Mouse (Mus musculus) MEL (cell line): Measurements from ENCODE around the gene Slc16a9. TPM values are rescaled to one million over a fixed set of nuclear protein-coding genes. Genes with fewer than 3 reads are reported as not detected.
A peak's percentile ranks its signal among the peaks of the same experiment; 100 is the strongest.

Experiments
- DNase-seq: peaks from one replicate; pipeline ENCODE4 v3.0.0; 2011; ENCODE audit warnings: low read depth, low spot score
- H3K27ac ChIP-seq: 2 replicates; pipeline ENCODE4 v1.5.1; 2012; ENCODE audit warnings: low read depth, mild to moderate bottlenecking, control low read depth, low read length, moderate library complexity; ENCODE audit not compliant: control insufficient read depth
- H3K27me3 ChIP-seq, 2 experiments: fragments of 150-350 bp in 1 of 2; sonication (generic) in 1 of 2; 2 replicates each; pipeline ENCODE4 v1.6.1; 2012; ENCODE audit warnings: low read length in 2 of 2, mild to moderate bottlenecking in 2 of 2, improper control_type of control experiment in 1 of 2, moderate library complexity in 1 of 2; ENCODE audit not compliant: insufficient read depth in 2 of 2, control insufficient read depth in 1 of 2
- H3K36me3 ChIP-seq, 2 experiments: 2 replicates each; pipeline ENCODE4 v1.6.1; 2012 to 2014; ENCODE audit warnings: low read length in 2 of 2, improper control_type of control experiment in 1 of 2, inconsistent platforms in 1 of 2, mild to moderate bottlenecking in 1 of 2; ENCODE audit not compliant: insufficient read depth in 2 of 2, control insufficient read depth in 1 of 2
- H3K4me1 ChIP-seq, 2 experiments: fragments of 150-350 bp in 1 of 2; sonication (generic) in 1 of 2; 2 replicates each; pipeline ENCODE4 v1.6.1; 2012; ENCODE audit warnings: low read length in 2 of 2, improper control_type of control experiment in 1 of 2, mild to moderate bottlenecking in 1 of 2; ENCODE audit not compliant: insufficient read depth in 2 of 2, control insufficient read depth in 1 of 2
- H3K4me3 ChIP-seq, 2 experiments: fragments of 150-350 bp in 1 of 2; sonication (generic) in 1 of 2; 2 replicates each; pipeline ENCODE4 v1.5.1; 2012; ENCODE audit warnings: low read depth in 2 of 2, low read length in 2 of 2, mild to moderate bottlenecking in 2 of 2, moderate library complexity in 2 of 2, control low read depth in 1 of 2, improper control_type of control experiment in 1 of 2; ENCODE audit not compliant: control insufficient read depth in 1 of 2, insufficient read depth in 1 of 2
- H3K79me2 ChIP-seq: 2 replicates; pipeline ENCODE4 v1.6.1; 2012; ENCODE audit warnings: mild to moderate bottlenecking, low read length, moderate library complexity; ENCODE audit not compliant: control insufficient read depth, poor library complexity, insufficient read depth
- H3K9ac ChIP-seq: 2 replicates; pipeline ENCODE4 v1.6.1; 2012; ENCODE audit warnings: low read depth, mild to moderate bottlenecking, control low read depth, low read length, moderate library complexity; ENCODE audit not compliant: control insufficient read depth, poor library complexity, severe bottlenecking
- H3K9me3 ChIP-seq: fragments of 150-350 bp; sonication (generic); replicated peaks from 2 replicates; pipeline ENCODE4 v1.6.1; 2012; ENCODE audit warnings: mild to moderate bottlenecking, low read length, improper control_type of control experiment, moderate library complexity; ENCODE audit not compliant: insufficient read depth
- BHLHE40 ChIP-seq: IDR thresholded peaks from 2 replicates; pipeline ENCODE4 v1.6.1; 2012; ENCODE audit warnings: low read depth, mild to moderate bottlenecking, inconsistent platforms, low read length, improper control_type of control experiment, borderline replicate concordance
- CHD2 ChIP-seq: IDR thresholded peaks from 2 replicates; pipeline ENCODE4 v1.6.1; 2011; ENCODE audit warnings: low read length, improper control_type of control experiment
- CTCF ChIP-seq, 3 experiments: IDR thresholded peaks in 2 of 3; conservative IDR thresholded peaks in 1 of 3; 2 replicates each; pipeline ENCODE4 v1.5.1; 2011 to 2012; ENCODE audit warnings: low read length in 3 of 3, low read depth in 2 of 3, mild to moderate bottlenecking in 2 of 3, improper control_type of control experiment in 1 of 3, inconsistent platforms in 1 of 3, mixed read lengths in 1 of 3, moderate library complexity in 1 of 3; ENCODE audit not compliant: control insufficient read depth in 1 of 3, insufficient read depth in 1 of 3, poor library complexity in 1 of 3, severe bottlenecking in 1 of 3
- E2F4 ChIP-seq: IDR thresholded peaks from 2 replicates; pipeline ENCODE4 v1.6.1; 2011; ENCODE audit warnings: low read depth, low read length, improper control_type of control experiment, borderline replicate concordance
- ELF1 ChIP-seq: IDR thresholded peaks from 2 replicates; pipeline ENCODE4 v1.6.1; 2014; ENCODE audit warnings: low read depth, mild to moderate bottlenecking, inconsistent platforms, low read length, improper control_type of control experiment, moderate library complexity
- ETS1 ChIP-seq: IDR thresholded peaks from 2 replicates; pipeline ENCODE4 v1.6.1; 2012; ENCODE audit warnings: low read depth, mild to moderate bottlenecking, inconsistent platforms, low read length, improper control_type of control experiment, moderate library complexity
- GABPA ChIP-seq: IDR thresholded peaks from 2 replicates; pipeline ENCODE4 v1.6.1; 2012; ENCODE audit warnings: low read depth, mild to moderate bottlenecking, inconsistent platforms, low read length, improper control_type of control experiment, moderate library complexity
- GATA1 ChIP-seq: IDR thresholded peaks from 2 replicates; pipeline ENCODE4 v1.6.1; 2011; ENCODE audit warnings: low read depth, low read length, improper control_type of control experiment
- JUND ChIP-seq: IDR thresholded peaks from 2 replicates; pipeline ENCODE4 v1.6.1; 2011; ENCODE audit warnings: low read depth, mild to moderate bottlenecking, improper control_type of control experiment, low read length
- KAT2A ChIP-seq: conservative IDR thresholded peaks from 2 replicates; pipeline ENCODE4 v1.6.1; 2012; ENCODE audit warnings: low read depth, low read length, improper control_type of control experiment, inconsistent platforms
- MAFK ChIP-seq: IDR thresholded peaks from 2 replicates; pipeline ENCODE4 v1.6.1; 2011; ENCODE audit warnings: low read depth, mild to moderate bottlenecking, low read length, improper control_type of control experiment, borderline replicate concordance
- MXI1 ChIP-seq: IDR thresholded peaks from 2 replicates; pipeline ENCODE4 v1.6.1; 2011; ENCODE audit warnings: mild to moderate bottlenecking, low read depth, low read length, improper control_type of control experiment
- NRF1 ChIP-seq: IDR thresholded peaks from 2 replicates; pipeline ENCODE4 v1.6.1; 2014; ENCODE audit warnings: low read depth, mild to moderate bottlenecking, inconsistent platforms, low read length, improper control_type of control experiment, moderate library complexity; ENCODE audit not compliant: poor library complexity, insufficient read depth, severe bottlenecking
- POLR2AphosphoS2 ChIP-seq: IDR thresholded peaks from 2 replicates; pipeline ENCODE4 v1.6.1; 2011; ENCODE audit warnings: low read length, improper control_type of control experiment
- RAD21 ChIP-seq: IDR thresholded peaks from 2 replicates; pipeline ENCODE4 v1.6.1; 2011; ENCODE audit warnings: mild to moderate bottlenecking, low read depth, low read length, improper control_type of control experiment
- SMC3 ChIP-seq: IDR thresholded peaks from 2 replicates; pipeline ENCODE4 v1.6.1; 2011; ENCODE audit warnings: low read depth, low read length, improper control_type of control experiment
- UBTF ChIP-seq: IDR thresholded peaks from 2 replicates; pipeline ENCODE4 v1.6.1; 2012; ENCODE audit warnings: low read depth, mild to moderate bottlenecking, inconsistent platforms, low read length, improper control_type of control experiment, moderate library complexity, borderline replicate concordance; ENCODE audit not compliant: insufficient read depth
- ZC3H11A ChIP-seq: IDR thresholded peaks from 2 replicates; pipeline ENCODE4 v1.6.1; 2012; ENCODE audit warnings: low read depth, mild to moderate bottlenecking, inconsistent platforms, low read length, improper control_type of control experiment
- ZMIZ1 ChIP-seq: IDR thresholded peaks from 2 replicates; pipeline ENCODE4 v1.6.1; 2012; ENCODE audit warnings: low read depth, mild to moderate bottlenecking, inconsistent platforms, low read length, improper control_type of control experiment, moderate library complexity
- polyA plus RNA-seq, 2 experiments: library from polyadenylated mRNA; stranded (reverse) in 1 of 2; unstranded in 1 of 2; fragments of >175 nt in 1 of 2; fragments of >200 nt in 1 of 2; gene quantifications; 2 replicates each; pipeline versions ENCODE4 v1.2.1 to v1.2.4; 2012; ENCODE audit warnings: low replicate concordance in 2 of 2, low read depth in 1 of 2; ENCODE audit not compliant: insufficient read length in 2 of 2, insufficient read depth in 1 of 2, missing spikeins in 1 of 2
- total RNA-seq: library from RNA; depleted of rRNA; stranded (reverse); fragments of 300-350 nt; gene quantifications from 2 replicates; pipeline ENCODE4 v1.2.3, GENCODE M21; 2012

Gene Slc16a9
- total and polyA plus RNA-seq, 3 experiments, result not detected

DNA sequence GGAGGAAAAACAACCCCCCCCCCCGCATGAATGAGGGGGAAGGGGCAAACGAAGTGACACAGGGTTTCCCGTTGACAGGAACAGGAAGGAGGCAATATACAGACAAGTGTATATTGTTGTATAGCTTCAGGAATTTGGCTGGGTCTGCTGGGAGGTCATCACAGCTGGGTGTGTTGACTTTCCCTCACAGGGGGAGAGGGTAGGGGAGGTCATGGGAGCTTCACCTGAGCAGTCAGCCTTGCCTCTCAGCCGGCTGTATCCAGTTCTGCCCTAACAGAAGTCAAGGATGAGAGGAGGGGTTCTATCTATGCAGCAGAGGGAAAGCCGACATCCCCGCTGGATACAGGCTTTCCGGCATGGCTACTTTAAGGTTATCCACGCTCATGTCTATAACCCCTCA, 49.2 kb downstream of the Slc16a9 start:
- Histone ChIP-seq H3K79me2 (no peaks in the 10 kb centered on the region), H3K4me3 (no peak overlapping the region), H3K9ac (no peak overlapping the region), H3K27me3 (no peaks in the 10 kb centered on the region), H3K9me3 (no peaks in the 10 kb centered on the region), H3K27ac (no peak overlapping the region), H3K36me3 (no peaks in the 10 kb centered on the region), H3K4me1 (no peaks in the 10 kb centered on the region)
- TF ChIP-seq ETS1 (no peak), ZC3H11A (no peak), E2F4 (no peak), GABPA (no peak), JUND (no peak), MXI1 (no peak), NRF1 (no peak), KAT2A (no peak)
- DNase-seq, result no peak

DNA sequence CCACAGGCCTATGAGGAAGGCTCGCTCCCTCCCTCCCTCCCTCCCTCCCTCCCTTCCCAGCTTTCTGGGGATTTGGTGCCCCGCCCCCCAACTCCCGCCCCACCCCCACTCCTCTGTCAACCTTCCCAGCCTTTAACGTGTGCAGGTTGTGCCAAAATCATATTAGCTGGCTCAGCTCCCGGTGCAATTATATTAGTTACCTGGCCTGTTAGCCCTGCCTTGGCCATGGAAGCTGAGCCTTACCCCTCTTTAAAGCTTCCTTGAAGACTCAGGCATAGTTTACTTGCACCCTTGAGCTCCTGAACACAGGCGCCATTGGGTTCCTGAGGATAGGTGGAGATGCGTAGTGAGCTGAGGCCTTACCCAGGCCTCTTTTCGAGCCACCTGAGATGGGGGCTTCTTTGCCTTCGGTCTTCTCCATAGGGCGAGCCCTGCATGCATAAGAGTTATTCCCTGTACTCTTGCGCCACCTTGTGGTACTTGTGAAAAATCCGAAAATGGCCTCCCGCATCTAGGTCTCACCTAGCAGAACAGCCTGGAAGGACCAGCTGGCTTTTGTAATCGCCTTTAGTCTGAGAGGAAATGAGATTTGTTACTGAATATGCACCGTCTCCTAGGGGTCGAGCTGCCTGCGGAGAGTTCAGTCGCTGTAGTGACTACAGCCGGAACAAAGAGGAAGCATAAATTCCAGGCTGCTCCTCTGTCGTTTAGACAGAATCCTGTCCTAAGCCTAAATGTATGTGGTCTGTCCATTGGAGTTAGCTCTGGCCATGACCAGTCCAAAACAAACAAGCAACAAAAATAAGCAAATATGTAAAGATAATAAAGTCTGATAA, 51.8 kb downstream of the Slc16a9 start:
- Histone ChIP-seq H3K4me1 (no peaks in the 10 kb centered on the region), H3K36me3 (no peaks in the 10 kb centered on the region), H3K27me3 (no peaks in the 10 kb centered on the region), H3K79me2 (no peaks in the 10 kb centered on the region), H3K4me3 (no peak overlapping the region; a peak in 1 of 4 replicates), H3K9ac (no peak overlapping the region), H3K9me3 (no peaks in the 10 kb centered on the region), H3K27ac (no peak overlapping the region)
- no peak for TF ChIP-seq MAFK
- TF ChIP-seq GATA1, result no peak
- no peak for TF ChIP-seq POLR2AphosphoS2
- TF ChIP-seq RAD21, result peak; percentile 98
- no peak for TF ChIP-seq ELF1
- TF ChIP-seq CHD2, result no peak
- no peak for TF ChIP-seq UBTF
- no peak for TF ChIP-seq BHLHE40
- peak; percentile 89 for TF ChIP-seq SMC3
- no peak for TF ChIP-seq MXI1
- TF ChIP-seq ZMIZ1, result no peak
- TF ChIP-seq ZC3H11A, result peak; percentile 90
- peak; percentile 61 to 94 (median 74) for TF ChIP-seq CTCF (IDR thresholded peaks at IDR 0.05 in 2 of 3, conservative IDR thresholded peaks at IDR 0.05 in 1 of 3; ENCODE audit: control insufficient read depth in 1 of 3, insufficient read depth in 1 of 3, low read depth in 2 of 3, low read length in 3 of 3, poor library complexity in 1 of 3, severe bottlenecking in 1 of 3)
- DNase-seq, result peak; percentile 84
